Mouse (Mus musculus) liver, adult 2 months (tissue): Measurements from ENCODE around the gene Creb3l4. TPM values are rescaled to one million over a fixed set of nuclear protein-coding genes. Genes with fewer than 3 reads are reported as not detected.

Experiments used
- DNase-seq: peaks from one replicate; pipeline ENCODE4 v3.0.0-alpha.2; 2011; ENCODE audit warnings: low read depth, low spot score; ENCODE audit errors: extremely low read depth
- H3K27ac ChIP-seq: fragments of 200-500 bp; replicated peaks from 2 replicates; pipeline ENCODE4 v1.5.1; 2012; ENCODE audit warnings: low read depth, mild to moderate bottlenecking, control low read depth, inconsistent platforms, low read length; ENCODE audit not compliant: insufficient read depth
- H3K27me3 ChIP-seq: fragments of 200-500 bp; 2 replicates; pipeline ENCODE4 v1.6.1; 2012; ENCODE audit warnings: mild to moderate bottlenecking, moderate library complexity, low read length, inconsistent platforms; ENCODE audit not compliant: control insufficient read depth, insufficient read depth
- H3K36me3 ChIP-seq: fragments of 200-500 bp; 2 replicates; pipeline ENCODE4 v1.6.1; 2012; ENCODE audit warnings: low read length, inconsistent platforms; ENCODE audit not compliant: control insufficient read depth, insufficient read depth
- H3K4me1 ChIP-seq: fragments of 200-500 bp; 2 replicates; pipeline ENCODE4 v1.6.1; 2011; ENCODE audit warnings: low read length; ENCODE audit not compliant: control insufficient read depth, insufficient read depth
- H3K4me3 ChIP-seq: fragments of 200-500 bp; 2 replicates; pipeline ENCODE4 v1.5.1; 2011; ENCODE audit warnings: low read depth, mild to moderate bottlenecking, control low read depth, low read length, moderate library complexity; ENCODE audit not compliant: insufficient read depth
- H3K79me2 ChIP-seq: fragments of 200-500 bp; 2 replicates; pipeline ENCODE4 v1.6.1; 2012; ENCODE audit warnings: inconsistent platforms, mild to moderate bottlenecking, low read length, moderate library complexity; ENCODE audit not compliant: control insufficient read depth, insufficient read depth
- H3K9ac ChIP-seq: fragments of 200-500 bp; 2 replicates; pipeline ENCODE4 v1.6.1; 2012; ENCODE audit warnings: low read depth, mild to moderate bottlenecking, control low read depth, inconsistent platforms, low read length
- CTCF ChIP-seq: fragments of 200-500 bp; IDR thresholded peaks from 2 replicates; pipeline ENCODE4 v1.5.1; 2011; ENCODE audit warnings: low read depth, low read length, control low read depth
- POLR2A ChIP-seq: fragments of 200-500 bp; IDR thresholded peaks from 2 replicates; pipeline ENCODE4 v1.6.1; 2011; ENCODE audit warnings: low read length, control low read depth; ENCODE audit not compliant: insufficient read depth; ENCODE audit errors: extremely low read depth
- WGBS: fragments of 180-500 bp; shearing (Covaris S2); methylation state at CpG from one replicate; pipeline ENCODE4 v1.1.7; 2018; 5-methylcytosine and 5-hydroxymethylcytosine counted together
- polyA plus RNA-seq: library from polyadenylated mRNA; depleted of rRNA; stranded (reverse); fragments of >200 nt; gene quantifications from 2 replicates; pipeline ENCODE4 v1.2.3, GENCODE M21; 2012; rRNA removed
- total RNA-seq: library from RNA; depleted of rRNA; stranded (reverse); fragments of >200 nt; gene quantifications from 2 replicates; pipeline ENCODE4 v1.2.3, GENCODE M21; 2014; rRNA removed

Gene Creb3l4
- total and polyA plus RNA-seq, 2 experiments = 0.09 to 0.12 TPM

GRCm38 (mm10) chr3:90190859-90191510 lies 52.3 kb downstream of the Creb3l4 start:
- Histone ChIP-seq H3K9ac (no peak overlapping the region), H3K4me1 (no peaks in the 10 kb centered on the region), H3K27ac (no peak overlapping the region), H3K36me3 (no peaks in the 10 kb centered on the region), H3K79me2 (no peaks in the 10 kb centered on the region), H3K27me3 (no peaks in the 10 kb centered on the region), H3K4me3 (no peak overlapping the region)
- TF ChIP-seq CTCF (no peak), POLR2A (no peak)
- no peak for DNase-seq
- WGBS = 73% methylated on average over 11 of the region's 11 CpGs

Other genes starting within 250 kb of the Creb3l4 start
- 82.1 and 86.1 TPM in 2 replicates for gene Hax1, start 244.7 kb downstream of the Creb3l4 start, total RNA-seq
- gene Hax1, start 244.7 kb downstream of the Creb3l4 start, polyA plus RNA-seq = 68.6 and 70.2 TPM in 2 replicates
- 64.7 and 67.9 TPM in 2 replicates for gene 4933434E20Rik, start 191.9 kb downstream of the Creb3l4 start, total RNA-seq
- 23.4 and 24.2 TPM in 2 replicates for gene 4933434E20Rik, start 191.9 kb downstream of the Creb3l4 start, polyA plus RNA-seq
- 32.6 and 36.5 TPM in 2 replicates for gene Ubap2l, start 190.9 kb downstream of the Creb3l4 start, total RNA-seq
- 37.7 and 46.3 TPM in 2 replicates for gene Ubap2l, start 190.9 kb downstream of the Creb3l4 start, polyA plus RNA-seq
- 53.4 and 56.2 TPM in 2 replicates for gene Tpm3, start 170.9 kb downstream of the Creb3l4 start, total RNA-seq
- gene Tpm3, start 170.9 kb downstream of the Creb3l4 start, polyA plus RNA-seq = 36.4 and 43.0 TPM in 2 replicates
- gene Nup210l, start 139.4 kb downstream of the Creb3l4 start, total RNA-seq = 0.07 and 0.09 TPM in 2 replicates
- 0.01 and 0.02 TPM in 2 replicates for gene Nup210l, start 139.4 kb downstream of the Creb3l4 start, polyA plus RNA-seq
- gene Rps27, start 29.9 kb downstream of the Creb3l4 start, total RNA-seq = 904 and 942 TPM in 2 replicates
- 220 and 226 TPM in 2 replicates for gene Rps27, start 29.9 kb downstream of the Creb3l4 start, polyA plus RNA-seq
- 4.8 and 5.2 TPM in 2 replicates for gene Rab13, start 29.8 kb downstream of the Creb3l4 start, total RNA-seq
- 3.0 and 3.4 TPM in 2 replicates for gene Rab13, start 29.8 kb downstream of the Creb3l4 start, polyA plus RNA-seq
- gene Jtb, start 11.9 kb downstream of the Creb3l4 start, total RNA-seq = 44.9 and 57.5 TPM in 2 replicates
- 73.7 and 77.0 TPM in 2 replicates for gene Jtb, start 11.9 kb downstream of the Creb3l4 start, polyA plus RNA-seq
- gene Slc39a1, start 4.7 kb upstream of the Creb3l4 start, total RNA-seq = 59.3 and 64.3 TPM in 2 replicates
- gene Slc39a1, start 4.7 kb upstream of the Creb3l4 start, polyA plus RNA-seq = 67.7 and 68.0 TPM in 2 replicates
- 6.8 and 10.8 TPM in 2 replicates for gene Crtc2, start 10.7 kb upstream of the Creb3l4 start, total RNA-seq
- gene Crtc2, start 10.7 kb upstream of the Creb3l4 start, polyA plus RNA-seq = 33.8 and 34.4 TPM in 2 replicates
- 2.2 and 2.8 TPM in 2 replicates for gene Dennd4b, start 21.7 kb upstream of the Creb3l4 start, total RNA-seq
- gene Dennd4b, start 21.7 kb upstream of the Creb3l4 start, polyA plus RNA-seq = 4.7 and 9.2 TPM in 2 replicates
- gene Gatad2b, start 49.7 kb upstream of the Creb3l4 start, total RNA-seq = 6.3 and 7.7 TPM in 2 replicates
- 6.6 and 7.1 TPM in 2 replicates for gene Gatad2b, start 49.7 kb upstream of the Creb3l4 start, polyA plus RNA-seq
- gene Slc27a3, start 146.4 kb upstream of the Creb3l4 start, total RNA-seq = 0.37 and 1.1 TPM in 2 replicates
- gene Slc27a3, start 146.4 kb upstream of the Creb3l4 start, polyA plus RNA-seq = 1.00 and 2.3 TPM in 2 replicates
- 8.9 and 11.3 TPM in 2 replicates for gene Ints3, start 190.1 kb upstream of the Creb3l4 start, total RNA-seq
- 11.4 and 12.4 TPM in 2 replicates for gene Ints3, start 190.1 kb upstream of the Creb3l4 start, polyA plus RNA-seq
- 5.6 and 8.3 TPM in 2 replicates for gene Npr1, start 222.4 kb upstream of the Creb3l4 start, total RNA-seq
- gene Npr1, start 222.4 kb upstream of the Creb3l4 start, polyA plus RNA-seq = 10.2 and 13.2 TPM in 2 replicates
- gene Ilf2, start 232.6 kb upstream of the Creb3l4 start, total RNA-seq = 13.2 and 16.0 TPM in 2 replicates
- gene Ilf2, start 232.6 kb upstream of the Creb3l4 start, polyA plus RNA-seq = 6.5 and 6.9 TPM in 2 replicates
- 12.8 and 18.5 TPM in 2 replicates for gene Snapin, start 247.5 kb upstream of the Creb3l4 start, total RNA-seq
- gene Snapin, start 247.5 kb upstream of the Creb3l4 start, polyA plus RNA-seq = 10.4 and 10.6 TPM in 2 replicates